Mouse (Mus musculus) inflammation-experienced regulatory T-cells (primary cell): ENCODE results near the gene Sell. TPM values are rescaled to one million over a fixed set of nuclear protein-coding genes. Genes with fewer than 3 reads are reported as not detected.

Experiments used
- polyA plus RNA-seq, 2 experiments: library from polyadenylated mRNA; unstranded; fragments of 100-300 nt; shearing (Covaris generic); gene quantifications; one replicate each; pipeline ENCODE4 v1.2.1; 2017

Sell gene
- 100 to 1,000 TPM; 502 to 585 TPM for polyA plus RNA-seq

DNA sequence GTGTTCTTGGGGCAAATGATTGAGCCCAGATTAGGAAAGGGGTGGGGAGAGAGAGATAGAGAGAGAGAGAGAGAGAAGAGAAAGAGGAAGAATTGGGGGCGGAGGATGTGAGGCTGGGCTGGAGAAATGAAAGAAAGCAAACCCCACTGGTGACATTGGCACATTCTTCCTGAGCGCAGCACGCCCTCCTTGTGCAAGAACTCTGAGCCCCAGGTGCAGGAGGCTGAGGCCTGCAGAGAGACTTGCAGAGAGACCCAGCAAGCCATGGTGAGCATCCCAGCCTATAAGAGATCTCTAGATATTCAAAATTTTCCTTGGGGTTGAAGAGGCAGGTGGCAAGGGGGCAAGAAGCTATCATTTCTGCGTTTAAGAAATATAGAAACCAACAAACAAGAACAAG, at the start of gene Sell:
Gene Sell (plus strand): TSS at position 58 of the 400 bp plus-strand sequence.

GRCm38 (mm10) chr1:164047934-164048333, 13.8 kb upstream of the Sell start, which contains the start of gene Sele:
TSS of gene Sele (plus strand) at chr1:164048234.

GRCm38 (mm10) chr1:164114947-164115493, 53.2 kb downstream of the Sell start, which contains the start of gene Selp:
TSS of gene Selp (plus strand) at chr1:164115264.

Other genes with a start within 250 kb of the Sell start
- 10 to 100 TPM; 35.4 to 45.9 TPM for gene Scyl3, start 132.9 kb upstream of the Sell start, polyA plus RNA-seq
- 1 to 10 TPM; 2.0 to 4.4 TPM for gene BC055324, start 67.2 kb upstream of the Sell start, polyA plus RNA-seq
- gene Mettl18, start 67.1 kb upstream of the Sell start, polyA plus RNA-seq = 10 to 100 TPM; 23.0 to 34.0 TPM
- under 1 TPM; 0.30 to 0.92 TPM for gene Sele, start 13.7 kb upstream of the Sell start, polyA plus RNA-seq
- gene Selp, start 53.3 kb downstream of the Sell start, polyA plus RNA-seq = 1 to 10 TPM; 1.4 to 2.2 TPM
- gene F5, start 89.9 kb downstream of the Sell start, polyA plus RNA-seq = under 1 TPM in 1 of 2 experiments, not detected in 1; 0.16 TPM
- gene Slc19a2, start 187.1 kb downstream of the Sell start, polyA plus RNA-seq = 1 to 10 TPM; 6.0 to 7.6 TPM
- gene Ccdc181, start 213.6 kb downstream of the Sell start, polyA plus RNA-seq = 10 to 100 TPM in 1 of 2 experiments, 1 to 10 TPM in 1; 8.4 to 10.8 TPM
- 10 to 100 TPM; 13.8 to 23.0 TPM for gene Nme7, start 242.1 kb downstream of the Sell start, polyA plus RNA-seq
- 10 to 100 TPM; 15.5 to 15.7 TPM for gene Blzf1, start 245.5 kb downstream of the Sell start, polyA plus RNA-seq